ENCODE assay signal across 8 mouse cellular contexts in the genomic region with DNA sequence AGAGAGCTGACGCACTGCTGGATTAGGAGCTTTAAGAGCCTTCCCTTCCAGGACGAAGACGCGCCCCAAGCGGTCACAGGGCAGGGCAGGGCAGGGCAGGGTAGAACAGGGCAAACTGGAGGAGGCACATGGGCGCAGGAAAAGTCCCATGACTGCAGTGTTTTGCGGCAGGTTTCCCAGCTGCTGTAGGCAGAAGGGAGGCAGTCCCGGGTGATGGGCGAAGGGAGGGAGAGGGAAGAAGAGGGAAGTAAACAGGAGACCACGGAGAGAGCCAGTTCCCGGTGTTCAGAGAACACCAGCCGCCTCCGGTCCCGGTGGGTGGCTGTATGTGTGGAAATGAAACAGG. TPM values are rescaled to one million over a fixed set of nuclear protein-coding genes. Genes with fewer than 3 reads are reported as not detected.
A peak's percentile ranks its signal among the peaks of the same experiment; 100 is the strongest.
DNase-seq lines count a peak whose midpoint lies in the region; ATAC-seq lines count a peak whose summit lies in the region.

No protein-coding gene starts in this region.

- peak overlapping the region; percentile 79 for H3K4me2 ChIP-seq in hindbrain, embryonic 11.5 days (replicated peaks; ENCODE audit: low read depth, low read length)

- no peak overlapping the region for H3K9ac ChIP-seq in hindbrain, embryonic 11.5 days (ENCODE audit: low read depth, low read length)

- H3K9me3 ChIP-seq in hindbrain, embryonic 11.5 days (ENCODE audit: control insufficient read depth, low read length): no peaks in the 10 kb centered on the region

- peaks cover 3% of the 10 kb centered on the region; the same call in 1 of the 2 replicates for H3K4me1 ChIP-seq in hindbrain, embryonic 11.5 days (replicated peaks; ENCODE audit: control insufficient read depth, insufficient read depth, low read length)

- H3K27me3 ChIP-seq in hindbrain, embryonic 11.5 days (ENCODE audit: control insufficient read depth, insufficient read depth, low read length): peaks cover 29% of the 10 kb centered on the region

- no peaks in the 10 kb centered on the region for H3K36me3 ChIP-seq in hindbrain, embryonic 11.5 days (ENCODE audit: control insufficient read depth, insufficient read depth, low read length)

- no peak overlapping the region for H3K27ac ChIP-seq in hindbrain, embryonic 11.5 days (ENCODE audit: low read depth, low read length)

- peak overlapping the region; percentile 39; the same call in 1 of the 2 replicates for H3K4me3 ChIP-seq in hindbrain, embryonic 11.5 days (ENCODE audit: low read depth, low read length)

- peak; percentile 37; the same call in 1 of the 2 replicates for ATAC-seq in hindbrain, embryonic 11.5 days (ENCODE audit: low FRiP score)

- 2% methylated on average over 14 of the region's 14 CpGs for WGBS in hindbrain, embryonic 11.5 days

- peak; percentile 94 for DNase-seq in ZHBTc4 (ENCODE audit: low read depth, low spot score)
- DNase-seq in cerebellum, adult 9-10 months: peak; percentile 93
- peak; percentile 59 to 68 for DNase-seq in frontal cortex, postnatal 25 days (ENCODE audit: low spot score in 2 of 2)
- peak; percentile 49 for DNase-seq in hindbrain, embryonic 11.5 days (ENCODE audit: low spot score)
- DNase-seq in layer of hippocampus, postnatal 25 days (ENCODE audit: extremely low spot score in 1 of 2, low spot score in 1 of 2): peak; percentile 54 to 56
- DNase-seq in lung, postnatal 10 days: peak; percentile 92
- peak; percentile 64 for DNase-seq in ovary, postnatal 14 days (ENCODE audit: low spot score)
- DNase-seq in urinary bladder, postnatal 4 days (ENCODE audit: low spot score in 2 of 2): peak; percentile 56 to 64

RNA-seq across cellular contexts. Expression of a gene that starts 7.0 kb away (rescaled TPM):
- polyA plus RNA-seq in hindbrain, embryonic 11.5 days (2014; fragmentation: Nextera tagmentation; extraction: Ambion mirVana): 0.80 and 0.95 TPM in 2 replicates
- total RNA-seq in layer of hippocampus, postnatal 25 days (2021): 100 to 1,000 TPM; 157 to 184 TPM
